Mouse (Mus musculus) thymus, adult 2 months (tissue): ENCODE data around the gene Cdc42ep3. TPM values are rescaled to one million over a fixed set of nuclear protein-coding genes. Genes with fewer than 3 reads are reported as not detected.

Experiments
- DNase-seq: peaks from one replicate; pipeline ENCODE4 v3.0.0; 2021
- H3K27ac ChIP-seq: fragments of 200-500 bp; 2 replicates; pipeline ENCODE4 v1.5.1; 2012; ENCODE audit warnings: low read length, control low read depth; ENCODE audit not compliant: control insufficient read depth, insufficient read depth
- H3K27me3 ChIP-seq: fragments of 200-500 bp; 2 replicates; pipeline ENCODE4 v1.6.1; 2012; ENCODE audit warnings: mild to moderate bottlenecking, low read length, moderate library complexity, mixed read lengths; ENCODE audit not compliant: control insufficient read depth, insufficient read depth
- H3K36me3 ChIP-seq: fragments of 200-500 bp; 2 replicates; pipeline ENCODE4 v1.6.1; 2012; ENCODE audit warnings: mild to moderate bottlenecking, low read length, moderate library complexity; ENCODE audit not compliant: control insufficient read depth, insufficient read depth
- H3K4me1 ChIP-seq: fragments of 200-500 bp; replicated peaks from 2 replicates; pipeline ENCODE4 v1.6.1; 2012; ENCODE audit warnings: low read length; ENCODE audit not compliant: control insufficient read depth, insufficient read depth
- H3K4me3 ChIP-seq: fragments of 200-500 bp; 2 replicates; pipeline ENCODE4 v1.5.1; 2012; ENCODE audit warnings: mild to moderate bottlenecking, low read length, control low read depth, moderate library complexity; ENCODE audit not compliant: control insufficient read depth, insufficient read depth
- CTCF ChIP-seq: fragments of 200-500 bp; IDR thresholded peaks from 2 replicates; pipeline ENCODE4 v1.5.1; 2012; ENCODE audit warnings: mild to moderate bottlenecking, control low read depth, low read length, moderate library complexity, borderline replicate concordance; ENCODE audit not compliant: control insufficient read depth, poor library complexity, insufficient read depth; ENCODE audit errors: extremely low read depth
- POLR2A ChIP-seq: fragments of 200-500 bp; IDR thresholded peaks from 2 replicates; pipeline ENCODE4 v1.6.1; 2012; ENCODE audit warnings: mild to moderate bottlenecking, low read length, control low read depth, moderate library complexity; ENCODE audit not compliant: control insufficient read depth, poor library complexity, insufficient read depth; ENCODE audit errors: extremely low read depth
- WGBS: fragments of 180-500 bp; shearing (Covaris S2); methylation state at CpG from one replicate; pipeline ENCODE4 v1.1.7; 2018; 5-methylcytosine and 5-hydroxymethylcytosine counted together
- polyA plus RNA-seq: library from polyadenylated mRNA; depleted of rRNA; stranded (reverse); fragments of >200 nt; gene quantifications from 2 replicates; pipeline ENCODE4 v1.2.3, GENCODE M21; 2012; rRNA removed

Gene Cdc42ep3
- 13.4 and 16.6 TPM in 2 replicates for polyA plus RNA-seq

DNA sequence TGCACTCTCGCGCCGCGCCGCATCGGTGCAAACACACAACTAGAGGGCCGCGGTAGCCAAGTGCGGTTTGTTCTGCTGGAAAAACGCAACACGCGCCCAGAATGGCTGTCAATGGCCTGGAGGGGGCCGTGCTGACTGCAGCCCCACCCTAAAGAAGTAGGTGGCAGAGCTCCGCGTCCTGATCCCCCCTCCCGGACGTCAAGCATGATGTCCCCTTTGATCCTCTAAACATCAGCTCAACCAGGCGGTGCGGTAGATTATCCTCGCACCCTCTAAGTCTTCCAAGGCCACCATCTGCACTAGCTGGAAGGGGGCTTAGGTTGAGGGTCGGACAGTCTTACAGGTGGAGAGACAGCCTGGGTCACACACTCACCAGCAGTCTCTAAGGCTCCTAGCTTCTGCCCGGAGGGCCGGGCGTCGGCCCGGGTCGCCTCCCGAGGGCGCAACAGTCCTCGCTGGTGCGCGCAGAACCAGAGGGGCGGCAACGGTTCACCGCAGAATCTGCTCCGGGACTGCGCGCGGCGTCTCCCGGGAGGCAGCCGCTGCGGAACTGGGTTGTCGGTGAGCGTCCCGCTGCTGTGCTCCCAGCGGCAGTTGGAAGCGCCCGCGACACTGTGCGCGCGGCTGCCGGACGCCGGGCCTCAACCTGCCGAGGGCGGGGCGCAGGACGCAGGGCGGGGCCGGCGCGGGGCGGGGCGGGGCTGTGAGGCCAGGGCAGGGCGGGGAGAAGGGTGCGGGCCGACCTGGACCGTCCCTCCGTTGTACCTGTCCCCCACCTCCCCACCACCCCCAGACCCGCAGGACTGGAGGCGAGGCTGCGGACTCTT lies at the start of gene Cdc42ep3:
Gene Cdc42ep3, minus strand, starts transcription at position 648 of the 827 bp plus-strand sequence.
- Histone ChIP-seq H3K27me3 (no peaks in the 10 kb centered on the region), H3K36me3 (no peaks in the 10 kb centered on the region), H3K4me1 (peaks cover 17% of the 10 kb centered on the region), H3K4me3 (peak within 1 kb of the TSS; percentile 93), H3K27ac (peak within 1 kb of the TSS; percentile 48)
- TF ChIP-seq POLR2A: peak; percentile 70
- TF ChIP-seq CTCF: no peak
- peak; percentile 77 for DNase-seq
- under 1% methylated on average over 73 of the region's 74 CpGs for WGBS

DNA sequence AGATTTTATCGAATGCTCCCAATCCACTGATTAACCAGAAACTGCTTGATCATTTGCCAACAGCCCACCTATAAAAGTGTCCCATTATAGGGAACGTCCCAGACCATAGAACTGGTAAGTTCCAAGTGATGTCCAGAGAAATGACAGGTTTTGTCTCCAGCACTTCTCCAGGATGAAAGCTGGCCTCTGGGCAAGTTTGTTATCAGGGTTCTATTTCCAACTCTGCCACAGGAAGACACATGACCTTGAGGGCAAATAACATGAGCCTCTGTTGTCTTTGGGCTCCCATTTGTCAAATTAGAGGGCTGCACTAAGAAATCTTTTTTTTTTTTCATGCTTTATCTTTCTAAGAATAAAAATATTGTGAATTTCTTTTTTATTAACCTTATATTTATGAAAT lies 45.5 kb upstream of the Cdc42ep3 start:
- Histone ChIP-seq H3K4me1 (no peaks in the 10 kb centered on the region), H3K36me3 (no peaks in the 10 kb centered on the region), H3K27ac (no peak overlapping the region), H3K4me3 (no peak overlapping the region), H3K27me3 (no peaks in the 10 kb centered on the region)
- 98% methylated on average over 2 of the region's 2 CpGs for WGBS
- TF ChIP-seq CTCF: no peak
- no peak for TF ChIP-seq POLR2A
- DNase-seq: no peak

DNA sequence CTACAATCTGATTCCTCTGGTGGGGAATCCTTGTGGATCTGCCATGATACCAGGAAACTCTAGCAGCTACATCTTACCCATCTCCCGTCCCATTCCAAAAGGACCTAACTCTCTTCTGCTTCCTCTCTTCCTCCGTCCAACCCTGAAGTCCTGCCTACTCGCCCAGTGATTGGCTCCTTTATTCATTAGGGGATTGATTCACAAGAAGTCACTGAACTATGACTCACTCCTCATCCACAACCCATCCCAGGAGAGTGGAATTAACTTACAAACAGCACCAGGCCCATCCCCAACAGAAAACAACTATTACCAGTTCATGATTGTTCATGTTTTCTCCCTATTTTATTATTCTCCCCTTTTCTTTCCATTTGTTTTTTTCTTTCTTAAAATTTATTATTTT lies 43.5 kb upstream of the Cdc42ep3 start:
- Histone ChIP-seq H3K27me3 (no peaks in the 10 kb centered on the region), H3K27ac (no peak overlapping the region), H3K36me3 (no peaks in the 10 kb centered on the region), H3K4me3 (no peak overlapping the region), H3K4me1 (no peaks in the 10 kb centered on the region)
- DNase-seq: no peak
- TF ChIP-seq POLR2A: no peak
- no peak for TF ChIP-seq CTCF
- 90% methylated on average over 3 of the region's 3 CpGs for WGBS

DNA sequence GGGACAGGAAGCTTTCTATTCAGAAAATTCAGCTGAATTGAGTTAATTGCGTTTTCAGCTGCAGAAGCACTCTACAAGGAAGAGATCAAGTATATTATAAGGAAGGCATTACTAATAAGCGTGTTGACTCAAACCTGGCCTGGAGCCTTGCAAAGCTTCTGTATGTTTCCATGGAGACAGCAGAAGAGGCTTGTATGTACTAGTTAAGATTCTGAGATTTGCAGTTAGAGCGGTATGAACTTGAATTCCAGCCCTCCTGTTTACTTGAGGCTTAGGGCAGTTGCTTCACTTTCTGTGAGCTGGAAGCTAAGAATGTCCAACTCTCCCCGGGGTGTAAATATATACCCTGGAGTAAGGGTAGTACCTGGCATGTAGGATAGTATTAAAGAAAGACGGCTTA lies 39.9 kb upstream of the Cdc42ep3 start:
- TF ChIP-seq POLR2A (no peak), CTCF (no peak)
- H3K4me3 ChIP-seq: no peak overlapping the region
- WGBS: 90% methylated on average over 5 of the region's 5 CpGs
- no peak for DNase-seq
- no peaks in the 10 kb centered on the region for H3K4me1 ChIP-seq
- H3K27me3 ChIP-seq: no peaks in the 10 kb centered on the region
- H3K27ac ChIP-seq: no peak overlapping the region
- no peaks in the 10 kb centered on the region for H3K36me3 ChIP-seq

DNA sequence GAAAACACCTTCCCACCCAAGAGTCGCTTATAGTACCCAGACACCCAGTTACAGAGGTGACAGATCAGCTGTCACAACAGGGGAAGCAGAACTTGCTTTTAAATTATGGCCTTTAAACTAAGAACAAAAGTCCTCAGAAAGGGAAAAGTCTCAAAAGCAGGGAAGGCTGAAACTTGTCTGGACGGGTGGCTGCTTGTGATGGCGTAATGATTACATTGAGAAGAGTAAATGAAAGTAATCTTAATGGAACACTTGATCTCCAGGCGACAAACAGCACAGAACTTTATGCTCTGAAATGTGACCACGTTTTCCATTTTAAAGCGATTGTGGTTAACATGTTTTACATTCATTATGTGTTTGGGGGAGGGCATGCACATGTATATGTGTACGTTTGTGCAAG lies 39.0 kb upstream of the Cdc42ep3 start:
- DNase-seq: no peak
- H3K4me1 ChIP-seq: no peaks in the 10 kb centered on the region
- no peaks in the 10 kb centered on the region for H3K27me3 ChIP-seq
- no peaks in the 10 kb centered on the region for H3K36me3 ChIP-seq
- no peak overlapping the region for H3K4me3 ChIP-seq
- TF ChIP-seq POLR2A (no peak), CTCF (no peak)
- whole genome bisulfite sequencing: 69% methylated on average over 7 of the region's 7 CpGs
- no peak overlapping the region for H3K27ac ChIP-seq

DNA sequence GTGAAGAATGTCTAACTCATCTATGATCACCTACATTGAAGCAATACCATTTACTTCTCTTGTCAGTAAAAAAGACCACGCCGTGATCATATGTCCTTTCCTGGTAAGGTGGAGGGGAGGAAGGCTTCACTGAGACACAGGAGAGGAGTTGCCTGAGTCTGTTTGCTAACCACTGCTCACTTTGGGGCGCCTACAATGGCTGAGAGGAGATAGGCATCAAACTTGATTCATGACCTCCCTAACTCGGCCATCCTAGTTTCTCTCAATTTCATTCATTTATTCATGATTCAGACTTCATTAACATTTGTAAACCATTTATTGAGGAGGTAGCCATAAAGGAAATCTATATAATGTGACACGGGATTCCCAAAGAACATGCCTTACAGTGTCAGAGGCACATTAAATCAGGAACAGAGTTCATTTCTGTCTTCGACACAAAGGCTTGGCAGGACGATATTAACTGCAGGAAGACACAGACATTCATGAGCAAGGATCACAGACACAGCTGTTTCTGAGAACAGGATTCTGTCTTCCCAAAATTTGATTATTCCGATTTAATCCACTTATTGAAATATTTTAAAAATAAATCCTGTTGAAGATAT lies 32.7 kb upstream of the Cdc42ep3 start:
- no peak for DNase-seq
- Histone ChIP-seq H3K27me3 (no peaks in the 10 kb centered on the region), H3K4me3 (no peak overlapping the region), H3K27ac (no peak overlapping the region), H3K36me3 (no peaks in the 10 kb centered on the region), H3K4me1 (no peaks in the 10 kb centered on the region)
- TF ChIP-seq POLR2A (no peak), CTCF (no peak)
- 94% methylated on average over 8 of the region's 8 CpGs for WGBS

DNA sequence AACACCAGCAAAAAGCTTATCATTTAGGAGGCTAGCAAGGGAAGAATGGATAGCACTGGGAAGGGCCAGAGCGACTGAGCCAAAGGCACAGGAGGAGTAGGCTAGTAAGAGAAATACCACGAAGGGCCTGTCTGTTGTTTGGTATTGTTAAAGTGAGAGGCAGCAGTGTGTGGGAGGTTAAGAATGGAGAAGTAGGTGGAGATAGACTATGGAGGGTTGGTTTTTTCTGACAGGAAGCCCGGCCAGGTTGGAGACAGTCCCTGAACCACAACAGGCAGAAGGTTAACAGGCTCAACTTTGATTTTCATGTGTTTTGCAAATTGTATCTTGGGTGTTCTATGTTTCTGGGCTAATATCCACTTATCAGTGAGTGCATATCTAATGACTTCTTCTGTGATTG lies 26.6 kb upstream of the Cdc42ep3 start:
- 19% methylated on average over 3 of the region's 3 CpGs for WGBS
- Histone ChIP-seq H3K27ac (no peak overlapping the region), H3K27me3 (no peaks in the 10 kb centered on the region)

More for the DNA sequence above, 26.6 kb upstream of the Cdc42ep3 start:
- Histone ChIP-seq H3K36me3 (no peaks in the 10 kb centered on the region), H3K4me3 (no peak overlapping the region), H3K4me1 (no peaks in the 10 kb centered on the region)
- DNase-seq: no peak
- TF ChIP-seq CTCF (no peak), POLR2A (no peak)
